Mouse (Mus musculus): ENCODE data around the gene Tnrc6b. TPM values are rescaled to one million over a fixed set of nuclear protein-coding genes. Genes with fewer than 3 reads are reported as not detected.

Tnrc6b gene
- total and polyA plus RNA-seq, 3 experiments: 19.8 to 52.0 (median 43.0) TPM

DNA sequence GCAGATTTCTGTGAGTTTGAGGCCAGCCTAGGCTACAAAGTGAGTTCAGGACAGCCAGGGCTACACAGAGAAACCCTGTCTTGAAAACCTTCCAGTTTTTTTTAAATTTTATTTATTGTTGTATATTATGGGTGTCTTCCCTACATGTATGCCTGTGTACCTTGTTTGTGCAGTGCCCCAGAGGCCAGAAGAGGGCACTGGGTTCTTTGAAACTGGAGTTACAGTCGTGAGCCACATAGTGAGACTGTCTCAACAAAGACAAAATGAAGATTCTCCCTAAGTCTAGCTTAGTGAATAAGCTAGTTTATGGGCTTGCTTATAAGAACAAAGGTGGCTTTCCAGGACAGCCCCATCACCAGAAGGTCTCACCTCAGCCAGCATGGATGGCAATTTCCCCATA, 25.4 kb downstream of the Tnrc6b start:
- DNase-seq: no peak

DNA sequence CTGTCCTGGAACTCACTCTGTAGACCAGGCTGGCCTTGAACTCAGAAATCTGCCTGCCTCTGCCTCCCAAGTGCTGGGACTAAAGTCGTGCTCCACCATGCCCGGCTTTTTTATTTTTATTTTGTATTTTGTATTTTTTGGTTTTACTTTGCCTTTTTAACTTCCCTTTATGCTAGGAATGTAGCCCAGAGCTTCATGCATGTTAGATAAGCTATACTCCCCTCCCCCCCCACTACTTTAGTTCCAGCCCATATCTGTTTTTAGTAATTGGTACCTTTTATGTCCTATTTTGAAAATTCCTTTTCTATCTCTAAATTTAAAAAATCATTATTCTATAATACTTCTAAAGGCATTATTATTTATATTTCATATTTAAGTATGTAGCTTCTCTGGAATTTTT, 27.1 kb downstream of the Tnrc6b start:
- DNase-seq: no peak

DNA sequence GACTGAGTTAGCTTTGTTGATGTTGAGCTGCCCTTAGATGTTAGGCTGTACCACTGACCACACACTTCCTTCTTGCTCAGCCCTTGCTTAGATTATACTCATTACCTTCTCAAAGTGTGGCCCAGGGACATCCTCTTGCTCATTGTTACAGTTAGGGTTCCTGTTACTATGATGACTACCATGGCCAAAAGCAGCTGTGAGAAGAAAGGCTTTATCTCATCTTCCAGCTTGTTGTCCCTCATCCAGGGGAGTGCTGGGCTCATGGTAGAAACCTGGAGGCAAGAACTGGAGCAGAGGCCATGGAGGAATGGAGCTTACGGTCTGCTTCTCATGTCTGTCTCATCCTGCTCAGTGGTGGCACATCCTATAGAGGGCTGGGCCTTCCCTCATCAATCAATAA, 28.9 kb downstream of the Tnrc6b start:
- DNase-seq: no peak

DNA sequence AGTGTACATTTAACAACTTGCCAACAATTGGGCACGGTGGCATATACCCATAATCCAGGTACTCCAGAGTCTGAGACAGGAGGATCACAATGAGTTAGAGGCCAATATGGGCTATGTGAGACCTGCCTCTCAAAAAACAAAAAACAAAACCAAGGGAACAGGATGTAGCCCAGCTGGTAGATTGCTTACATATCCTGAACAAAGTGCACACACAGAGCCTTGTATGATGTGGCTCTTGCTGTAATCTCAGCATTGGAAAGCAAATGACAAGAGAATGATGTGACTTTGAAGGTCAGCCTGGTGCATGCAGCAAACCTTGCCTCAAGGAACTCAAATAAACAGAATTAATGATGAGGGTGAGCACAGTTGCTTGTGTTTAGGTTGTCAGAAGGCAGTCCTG, 30.7 kb downstream of the Tnrc6b start:
- DNase-seq: no peak

DNA sequence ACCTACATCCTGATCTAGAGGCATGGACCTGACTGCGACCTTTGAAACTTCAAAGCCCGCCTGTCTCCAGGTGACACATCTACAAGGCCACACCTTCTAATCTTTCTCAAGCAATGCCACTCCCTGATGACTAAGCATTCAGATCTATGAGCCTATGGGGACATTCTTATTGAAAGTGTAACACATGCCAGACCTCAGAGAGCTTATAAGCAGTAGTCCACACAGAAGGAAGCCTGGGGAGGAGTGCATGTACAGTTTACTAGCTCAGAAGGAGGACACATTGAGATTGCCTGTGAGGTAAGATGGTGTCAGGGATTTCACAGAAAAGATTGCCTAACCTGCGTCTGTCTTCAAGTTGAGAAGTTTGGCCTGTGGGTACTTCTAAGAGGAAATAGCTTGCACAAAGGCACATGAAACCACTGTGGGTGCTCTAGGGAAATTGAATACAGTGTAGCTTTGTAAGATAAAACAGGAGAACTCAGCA, 31.9 kb downstream of the Tnrc6b start:
- DNase-seq: no peak

DNA sequence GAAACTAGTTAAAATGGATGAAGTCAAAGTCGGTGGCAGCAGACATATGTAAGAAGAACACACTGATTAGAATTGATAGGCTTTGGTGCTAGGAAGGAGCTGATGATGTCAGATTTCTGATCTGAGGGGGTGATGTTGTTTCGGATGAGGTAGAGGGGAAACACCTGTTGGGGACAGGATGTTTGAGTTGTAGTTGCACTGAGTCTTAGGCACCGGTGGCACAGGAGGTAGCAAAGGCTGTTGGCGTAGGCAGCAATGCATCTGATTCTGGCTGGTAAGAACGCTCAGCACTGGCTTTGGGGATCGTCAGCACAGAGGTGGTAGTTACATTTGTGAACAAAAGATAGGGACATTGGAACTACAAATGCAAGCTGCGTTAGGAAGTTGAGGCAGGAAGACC, 32.5 kb downstream of the Tnrc6b start:
- DNase-seq: no peak

DNA sequence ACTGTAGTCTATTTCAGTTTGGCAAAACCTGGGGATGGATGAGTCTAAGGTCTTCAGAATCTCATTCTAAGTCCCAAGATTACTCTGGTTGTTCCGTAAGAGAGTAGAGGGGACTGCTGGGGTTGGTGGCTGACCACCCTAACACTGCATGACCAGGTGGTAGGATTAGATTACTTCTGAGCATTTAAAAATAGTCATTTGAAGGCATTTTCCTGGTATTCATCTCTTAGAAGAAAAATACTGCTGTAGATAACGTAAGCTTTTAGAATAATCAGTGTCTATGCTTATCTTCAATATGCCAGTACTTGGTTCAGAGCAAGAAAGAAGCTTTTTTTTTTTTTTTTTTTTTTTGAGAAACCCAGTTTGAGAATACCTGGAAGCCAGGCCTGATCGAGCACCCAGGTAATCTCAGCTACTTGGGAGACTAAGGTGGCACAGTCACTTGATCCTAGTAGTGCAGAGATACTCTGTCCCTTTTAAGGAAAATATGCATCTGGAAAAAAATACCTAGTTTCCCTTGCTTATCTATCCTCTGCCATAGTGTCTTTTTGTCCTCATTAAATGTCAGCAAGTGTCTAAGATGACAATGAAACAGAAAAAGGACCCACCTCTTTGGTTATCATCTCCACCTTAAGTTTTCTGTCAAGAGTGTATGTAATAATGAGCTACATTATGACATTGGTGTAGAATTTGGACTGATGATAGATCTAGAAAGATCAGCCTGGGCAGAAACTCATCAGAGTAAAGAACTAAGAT, 33.7 kb downstream of the Tnrc6b start:
- DNase-seq: no peak

DNA sequence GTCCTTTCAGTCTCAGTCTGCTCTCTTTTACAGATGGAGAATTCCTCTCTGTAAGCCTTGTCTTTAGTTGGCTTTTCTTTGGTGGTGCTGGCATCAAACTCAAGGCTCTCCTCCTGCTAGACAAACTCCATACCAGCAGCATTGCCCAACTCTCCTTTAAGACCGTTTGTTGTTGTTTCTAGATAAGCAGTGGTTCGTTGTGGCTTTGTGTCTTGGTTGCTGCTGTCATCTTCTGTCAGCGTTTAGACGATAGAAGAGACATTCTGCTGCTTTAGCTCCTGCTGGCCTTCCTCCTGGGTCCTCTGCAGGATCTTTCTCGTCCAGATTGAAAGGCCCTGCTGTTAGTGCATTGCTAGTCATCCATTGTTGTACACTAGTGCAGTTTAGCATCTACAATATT, 37.9 kb downstream of the Tnrc6b start:
- DNase-seq: no peak

DNA sequence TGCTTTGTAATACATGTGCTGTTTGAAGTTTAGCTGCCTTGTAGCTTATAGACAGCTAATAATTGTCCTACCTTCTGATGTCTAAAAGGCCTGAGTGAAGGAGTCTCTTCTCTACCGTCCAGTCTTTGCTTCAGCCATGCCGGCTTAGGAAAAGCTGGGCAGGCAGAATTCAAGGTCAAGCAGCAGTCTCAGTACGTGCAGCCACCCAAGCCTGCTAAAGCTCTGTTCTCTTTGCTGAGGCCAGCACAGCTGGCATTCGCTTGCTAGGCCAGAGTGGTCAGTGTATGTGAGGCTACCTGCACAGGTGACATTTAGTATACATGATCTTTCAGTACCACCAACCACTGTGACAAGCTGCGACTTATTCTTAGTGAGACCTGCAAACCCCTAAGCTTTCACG, 42.2 kb downstream of the Tnrc6b start:
- DNase-seq: peak; percentile 51

DNA sequence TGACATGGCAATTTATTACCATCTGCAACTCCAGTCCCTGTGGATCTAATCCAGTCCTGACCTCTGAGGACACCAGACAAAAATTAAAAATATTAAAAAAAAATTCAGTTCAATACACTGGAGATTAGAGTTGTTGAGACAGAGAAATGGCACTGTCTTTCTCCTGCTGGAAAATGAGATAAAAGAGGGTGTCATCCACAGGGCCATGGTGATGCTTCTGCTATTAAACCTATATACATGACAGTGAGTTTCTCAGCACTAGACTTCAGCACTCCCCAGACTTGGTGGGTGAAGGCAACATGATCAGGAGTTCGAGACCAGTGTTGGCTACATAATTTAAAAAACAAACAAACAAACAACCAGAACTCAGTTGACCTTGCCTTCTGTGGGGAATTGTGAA, 43.0 kb downstream of the Tnrc6b start:
- DNase-seq: no peak

DNA sequence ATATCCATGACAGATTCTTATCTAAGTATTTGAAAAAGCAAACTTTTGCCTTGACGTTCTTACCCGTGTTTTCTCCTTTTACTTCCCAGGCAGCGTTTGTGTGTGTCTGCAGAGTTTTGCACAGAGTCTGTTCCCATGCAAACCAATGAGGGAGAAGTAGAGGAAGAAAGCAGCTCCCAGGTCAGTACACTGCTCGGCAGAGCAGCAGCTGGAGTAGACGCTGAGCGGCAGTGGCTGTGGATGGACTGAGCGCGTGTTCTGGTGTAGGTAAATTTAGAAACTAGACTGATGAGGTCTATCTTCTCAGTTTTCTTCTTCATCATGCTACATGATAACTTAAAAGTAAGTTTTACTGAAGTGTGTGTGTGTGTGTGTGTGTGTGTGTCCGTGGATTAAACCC, 48.3 kb downstream of the Tnrc6b start:
- no peak for DNase-seq

DNA sequence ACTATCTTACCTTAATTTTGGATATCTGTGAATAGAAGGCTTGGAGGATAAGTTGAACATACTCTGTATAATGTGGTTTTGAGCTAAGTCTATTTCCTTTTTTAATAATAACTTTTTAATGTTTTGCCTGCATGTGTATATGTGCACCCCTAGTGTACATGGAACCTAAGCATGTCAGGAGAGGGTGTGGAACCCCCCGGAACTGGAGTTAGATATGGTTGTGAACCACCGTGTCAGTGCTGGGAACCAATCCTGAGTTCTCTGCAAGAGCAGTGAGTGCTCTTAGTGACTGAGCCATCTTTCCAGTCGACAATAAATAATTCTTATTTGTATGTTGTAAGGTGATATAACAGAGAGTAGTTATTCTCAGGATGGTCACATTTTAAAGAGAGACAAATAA, 49.4 kb downstream of the Tnrc6b start:
- DNase-seq: no peak

DNA sequence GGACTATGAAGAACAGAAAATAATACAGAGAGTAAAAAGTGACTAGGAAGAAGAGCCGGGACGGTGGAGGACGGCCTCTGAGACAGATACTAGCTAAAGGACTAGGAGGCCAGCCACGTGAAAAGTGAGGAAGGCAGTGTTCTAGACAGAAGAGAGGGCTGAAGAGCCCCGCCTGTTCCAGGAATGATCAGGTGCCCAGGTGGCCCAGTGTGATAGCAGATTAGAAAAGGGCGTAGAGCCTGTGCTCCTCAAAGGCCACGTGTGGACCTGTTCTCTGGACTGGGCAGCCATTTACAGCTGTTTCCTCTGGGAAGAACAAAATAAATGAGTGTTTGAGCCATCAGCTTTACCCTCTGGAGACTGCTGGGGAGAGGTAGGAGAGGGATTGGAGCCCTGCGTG, 49.8 kb downstream of the Tnrc6b start:
- DNase-seq: no peak

DNA sequence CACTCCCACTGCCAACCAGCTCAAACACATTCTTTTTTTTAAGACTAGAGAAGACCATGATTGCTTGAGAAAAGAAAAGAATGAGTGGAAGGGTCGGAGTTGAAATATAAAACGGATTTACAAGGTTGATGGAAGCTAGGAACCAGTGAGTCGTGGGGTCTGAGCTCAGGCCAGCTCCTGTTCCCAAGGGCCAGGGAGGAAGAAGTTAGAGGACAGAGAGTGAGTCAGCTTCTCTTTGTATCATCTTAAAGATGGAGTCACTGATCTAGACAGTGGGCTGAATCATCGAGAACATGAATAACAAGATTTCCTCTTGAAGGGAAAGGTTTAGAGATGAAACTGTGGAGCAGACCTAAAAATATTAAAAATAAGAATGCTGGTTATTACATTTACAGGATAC, 51.5 kb downstream of the Tnrc6b start:
- DNase-seq: no peak

DNA sequence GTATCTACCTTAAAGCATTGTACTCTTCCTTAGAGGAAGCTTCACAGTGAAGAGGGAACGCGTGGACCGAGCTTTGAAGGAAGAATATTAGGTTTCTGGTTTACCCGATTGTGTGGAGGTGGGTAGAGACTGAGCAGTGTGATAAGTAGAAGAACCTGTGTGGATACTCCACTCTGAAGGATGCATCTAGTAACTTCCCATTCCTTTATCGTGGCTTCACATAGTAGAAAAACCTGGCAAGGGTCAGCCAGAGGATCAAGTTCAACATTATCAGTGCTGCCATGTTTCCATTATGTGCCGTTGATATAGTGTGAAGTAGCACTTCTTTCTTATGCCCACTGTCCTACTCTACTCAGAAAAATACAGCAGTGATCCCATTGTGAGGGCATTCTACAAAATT, 53.6 kb downstream of the Tnrc6b start:
- no peak for DNase-seq

DNA sequence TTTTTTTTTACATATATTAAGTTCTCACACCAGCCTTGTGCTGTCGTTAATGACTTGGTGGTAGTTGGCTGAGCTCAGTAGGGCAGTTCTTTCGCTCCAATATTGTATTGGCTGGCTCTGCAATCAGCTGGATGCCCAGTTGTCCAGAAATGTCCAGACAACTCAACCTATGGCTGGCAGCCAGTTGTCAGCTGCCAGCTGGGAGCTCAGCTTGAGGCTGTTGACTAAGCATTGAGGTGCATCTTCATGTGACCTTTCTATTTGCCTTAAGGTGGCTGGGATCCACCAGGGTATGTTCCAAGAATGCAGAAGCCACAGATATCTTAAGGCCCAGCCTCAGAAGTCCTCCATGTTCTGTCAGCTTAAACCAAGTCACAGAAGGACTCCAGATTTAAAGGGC, 54.3 kb downstream of the Tnrc6b start:
- peak; percentile 54 for DNase-seq

DNA sequence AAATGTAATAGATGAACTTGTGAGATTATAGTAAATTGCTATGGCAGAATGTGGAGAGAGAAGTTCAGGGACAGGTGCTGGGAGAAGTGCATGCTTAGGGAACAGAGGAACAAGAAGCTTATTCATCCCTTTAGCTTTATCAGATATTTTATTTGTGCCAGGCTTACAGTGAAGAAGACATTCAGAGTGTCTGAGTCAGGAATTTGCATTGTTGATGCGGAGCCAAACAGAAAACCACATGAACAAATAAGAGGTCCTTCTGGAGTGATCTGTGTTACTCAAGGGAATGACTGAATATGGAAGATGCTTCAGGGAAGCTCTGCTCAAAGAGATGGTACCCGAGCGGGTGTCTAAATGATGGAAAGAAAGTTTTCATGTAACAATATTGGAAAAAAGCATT, 57.1 kb downstream of the Tnrc6b start:
- DNase-seq: peak; percentile 10

DNA sequence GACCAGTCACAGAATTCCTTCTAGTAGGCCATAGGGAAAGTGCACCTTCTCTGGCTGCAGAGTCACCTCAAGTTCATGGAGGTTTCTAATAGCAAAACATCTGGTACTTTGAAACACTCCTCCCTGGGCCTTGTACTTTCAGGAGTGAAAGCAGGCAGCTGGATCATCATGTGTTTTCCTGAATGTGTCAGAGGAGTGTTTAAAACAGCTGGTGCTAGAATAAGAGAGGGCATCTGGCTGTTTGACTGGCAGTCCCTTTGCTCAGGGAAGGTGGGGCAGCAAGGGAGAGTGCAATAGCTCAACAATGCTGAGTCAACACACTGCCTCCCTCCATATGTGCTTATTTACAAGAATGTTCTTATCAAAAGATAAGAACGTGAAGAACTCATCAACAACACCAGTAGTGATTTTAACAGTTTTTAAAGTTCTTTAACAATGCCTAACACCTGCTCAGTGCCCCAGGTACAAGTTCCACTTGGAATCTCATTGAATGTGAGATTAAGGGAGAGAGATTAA, 60.9 kb downstream of the Tnrc6b start:
- DNase-seq: no peak

DNA sequence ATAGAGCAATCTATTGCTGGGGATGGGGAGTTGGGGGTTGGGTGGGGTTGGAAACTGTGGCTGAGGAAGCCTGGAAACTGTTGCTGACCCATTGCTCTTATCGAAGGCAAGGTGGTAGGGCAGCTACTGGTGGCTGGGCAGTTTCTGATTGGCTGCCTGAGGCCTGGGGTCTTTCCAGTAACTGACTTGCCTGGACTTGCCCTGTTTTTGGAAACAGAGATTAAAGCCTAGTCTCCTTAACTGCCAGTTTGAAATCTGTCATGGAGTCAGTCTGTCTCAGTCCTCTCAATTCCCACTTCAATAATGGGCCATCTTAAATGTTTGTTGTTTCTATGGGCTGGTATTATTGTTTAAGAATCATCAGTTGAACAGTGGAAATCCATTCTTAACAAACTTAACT, 63.6 kb downstream of the Tnrc6b start:
- no peak for DNase-seq

DNA sequence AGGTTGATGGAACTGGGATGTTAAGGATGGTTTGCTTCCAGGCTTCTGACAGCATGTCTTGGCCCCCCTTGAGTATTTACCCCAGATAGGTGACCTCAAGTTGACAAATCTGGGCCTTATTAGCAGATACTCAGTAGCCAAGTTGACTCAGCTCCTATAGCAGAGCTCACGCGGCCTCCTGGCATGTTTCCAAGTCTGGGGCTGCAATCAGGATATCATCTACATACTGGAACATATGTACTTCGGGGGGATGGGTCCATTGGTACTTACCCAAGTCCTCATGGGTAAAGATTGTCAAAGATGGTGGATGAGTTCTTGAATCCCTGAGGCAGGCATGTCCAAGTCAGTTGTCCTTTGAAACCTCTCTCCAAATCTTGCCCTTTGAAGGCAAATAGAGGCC, 67.9 kb downstream of the Tnrc6b start:
- no peak for DNase-seq

DNA sequence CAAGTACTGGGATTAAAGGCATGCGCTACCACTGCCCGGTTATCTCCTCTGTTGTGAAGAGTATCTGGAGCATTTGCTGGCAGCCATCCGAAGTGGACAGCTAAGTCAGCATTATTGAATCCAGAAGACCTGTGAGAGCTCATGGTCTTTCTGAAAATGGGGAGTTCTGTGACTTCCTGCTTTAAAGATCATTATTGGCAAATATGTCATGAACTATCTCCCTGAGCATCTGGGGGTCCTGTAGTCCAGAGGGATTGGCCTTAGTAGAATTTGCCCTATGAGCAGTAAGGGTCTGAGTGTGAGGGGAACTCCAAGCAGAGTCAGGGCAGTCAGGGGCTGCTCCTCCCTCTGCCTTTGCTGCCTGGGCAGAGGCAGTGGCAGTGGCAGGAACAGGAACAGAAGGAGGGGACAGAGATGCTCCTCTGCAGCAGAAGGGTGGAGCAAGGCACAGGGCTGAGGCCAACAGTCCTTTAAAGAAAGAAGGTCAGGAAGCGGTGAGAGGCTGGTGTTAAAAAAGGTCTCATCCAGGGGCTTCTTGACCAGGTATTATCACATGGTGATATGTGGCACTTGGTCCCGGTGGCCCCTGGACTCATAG, 69.1 kb downstream of the Tnrc6b start:
- no peak for DNase-seq

DNA sequence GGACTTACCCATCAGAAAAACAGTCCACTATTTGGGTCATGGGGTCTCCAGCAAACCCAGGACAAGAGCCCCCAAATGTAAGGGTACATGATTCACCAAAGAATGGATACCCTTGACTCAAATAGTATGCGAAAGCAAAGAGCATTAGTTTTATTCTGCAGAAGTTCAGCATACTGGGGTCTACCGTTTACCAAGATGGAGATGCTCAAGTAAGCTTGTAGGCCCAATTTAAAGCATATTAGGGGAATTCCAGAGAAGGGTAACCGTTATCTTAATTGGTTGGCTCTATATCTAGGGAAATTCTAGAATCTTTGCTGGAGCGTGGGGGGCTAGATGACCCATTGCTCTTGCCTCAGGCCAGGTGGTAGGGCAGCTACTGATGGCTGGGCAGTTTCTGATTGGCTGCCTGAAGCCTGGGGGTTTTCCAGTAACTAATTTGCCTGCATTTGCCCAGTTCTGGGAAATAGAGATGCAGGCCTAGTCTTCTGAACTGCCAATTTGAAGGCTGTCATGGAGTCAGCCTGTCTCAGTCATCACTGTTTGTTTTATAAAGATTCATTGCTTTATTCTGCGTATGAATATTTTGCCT, 70.2 kb downstream of the Tnrc6b start:
- no peak for DNase-seq

DNA sequence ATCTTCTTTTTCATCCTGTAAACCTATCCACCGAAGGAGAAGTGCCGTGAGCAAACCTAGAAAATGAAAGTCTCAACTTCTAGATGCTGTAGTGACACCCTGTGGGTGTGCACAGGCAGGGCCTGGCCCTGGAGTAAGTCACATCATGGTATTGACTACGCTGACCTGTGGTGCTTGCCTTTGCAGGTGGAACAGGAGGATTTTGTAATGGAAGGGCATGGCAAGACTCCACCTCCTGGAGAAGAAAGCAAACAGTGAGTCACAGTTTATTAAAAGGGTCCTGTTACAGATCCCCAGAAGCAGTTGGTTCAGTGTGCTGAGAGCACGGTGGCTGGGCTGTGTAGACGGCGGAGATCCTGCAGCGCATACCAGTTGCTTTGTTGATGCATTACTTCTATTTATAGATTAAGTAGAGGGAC, 73.4 kb downstream of the Tnrc6b start:
- no peak for DNase-seq
